Mouse (Mus musculus): ENCODE measurements around the gene Ap2m1.

Gene Ap2m1

DNA sequence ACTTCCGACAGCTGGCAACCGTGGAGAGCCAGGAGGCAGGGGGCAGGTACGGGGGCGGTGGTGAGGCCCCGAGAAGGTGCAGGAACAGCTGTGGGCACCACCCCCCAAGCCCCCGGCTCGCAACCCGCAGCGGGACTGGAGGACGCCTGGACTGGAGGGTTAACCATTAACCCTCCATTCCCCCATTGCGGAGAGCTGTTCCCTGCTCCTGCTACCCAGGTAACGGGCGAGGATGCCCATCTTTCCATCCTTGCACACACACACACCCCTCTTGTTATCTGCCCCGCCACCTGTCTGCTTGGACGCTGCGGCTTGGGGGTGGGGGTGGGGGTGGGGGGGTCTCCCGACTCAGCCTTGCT is 55.4 kb downstream of the Ap2m1 start:
- in situ Hi-C loops (cut with MboI, MseI) = no loop called here

DNA sequence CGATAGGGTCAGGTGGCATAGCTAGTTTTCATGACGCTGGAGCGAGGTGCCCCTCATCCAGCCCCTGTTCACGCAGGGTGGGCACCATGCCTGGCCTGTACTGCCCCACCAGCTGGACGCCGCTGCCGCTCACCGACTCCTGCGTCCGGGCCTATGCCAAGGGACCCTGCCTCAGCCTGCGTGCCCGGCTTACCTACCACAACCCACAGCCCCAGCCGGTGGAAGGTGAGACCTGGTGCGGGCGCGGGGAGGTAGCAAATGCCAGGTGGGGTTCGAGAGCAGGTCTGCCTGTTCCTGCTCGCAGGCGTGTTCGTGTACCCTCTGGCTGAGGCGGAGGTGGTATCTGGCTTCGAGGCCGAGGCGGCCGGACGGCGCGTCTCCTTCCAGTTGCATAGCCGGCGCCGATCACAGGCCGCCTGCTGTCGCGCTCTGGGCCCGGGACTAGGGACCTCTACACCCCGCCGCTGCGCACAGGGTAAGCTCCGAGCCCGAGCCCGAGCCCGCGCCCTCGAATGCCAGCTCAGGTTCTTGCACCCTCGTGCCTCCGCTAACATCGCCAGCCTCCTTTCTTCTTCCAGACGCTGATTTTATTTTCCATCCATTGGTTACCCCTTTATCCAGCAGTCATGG is 55.9 kb downstream of the Ap2m1 start:
- in situ Hi-C loops (cut with MboI, MseI) = no loop called here
